Mouse (Mus musculus) Patski (cell line): ENCODE data around the gene Tlr5. TPM values are rescaled to one million over a fixed set of nuclear protein-coding genes. Genes with fewer than 3 reads are reported as not detected.

Source experiments
- ATAC-seq: fragments of 100-300 bp; one replicate; pipeline ENCODE4 v1.8.0; 2021
- CTCF ChIA-PET: fragments of 350-600 bp; sonication (Branson Sonifier 250); formaldehyde crosslinking; loops from one replicate; lab custom pipeline; 2022; ENCODE audit warnings: inconsistent platforms; lab: Charles Lee
- POLR2A ChIA-PET: fragments of 350-600 bp; sonication (Branson Sonifier 250); formaldehyde crosslinking; loops from one replicate; lab custom pipeline; 2022; ENCODE audit warnings: antibody characterized with exemption, inconsistent platforms; lab: Charles Lee
- DNase-seq: peaks from one replicate; pipeline ENCODE4 v3.0.0-alpha.2; 2011; ENCODE audit warnings: low read depth, low spot score
- H3K27me3 ChIP-seq: fragments of 371-371 bp; one replicate; pipeline ENCODE4 v1.5.1; 2021
- CTCF ChIP-seq: fragments of 100-300 bp; IDR thresholded peaks from one replicate; pipeline ENCODE4 v1.5.1; 2021
- in situ Hi-C: fragments of 300-500 bp; cut with MboI; formaldehyde crosslinking; loops from 3 replicates; pipeline ENCODE4 v1.11.1; 2018; ENCODE audit warnings: low pct_unique_long_range_greater_than_20kb, mixed read lengths
- polyA plus RNA-seq: library from polyadenylated mRNA; unstranded; gene quantifications from one replicate; pipeline ENCODE4 v1.2.3, GENCODE M21; 2021

Tlr5 gene
- polyA plus RNA-seq, 1 experiment from 2014 or later = not detected

DNA sequence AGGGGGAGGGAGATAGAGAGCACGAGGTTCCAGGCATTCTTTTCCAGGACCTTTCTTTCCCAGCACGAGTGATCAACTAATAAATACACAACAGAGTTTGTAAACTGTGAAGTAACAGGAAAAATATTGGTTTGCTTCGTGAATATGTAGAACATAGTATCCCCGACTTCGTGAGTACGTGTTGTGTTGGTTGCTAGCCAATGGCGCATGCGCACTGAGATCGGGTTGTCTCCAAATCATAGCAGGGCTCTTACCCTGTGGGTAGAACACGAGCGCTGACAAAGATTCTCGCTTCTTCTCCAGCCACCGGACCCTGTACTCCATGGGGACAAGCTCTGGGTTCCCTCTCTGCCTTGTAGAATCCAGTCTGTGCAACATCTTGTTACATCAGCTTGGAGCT, 33.2 kb downstream of the Tlr5 start:
- POLR2A ChIA-PET = no interaction called here
- DNase-seq (no peak), ATAC-seq (no peak)
- no peaks in the 10 kb centered on the region for H3K27me3 ChIP-seq
- CTCF ChIA-PET = no interaction called here
- in situ Hi-C loops = no loop called here
- TF ChIP-seq CTCF = no peak

- ATAC-seq (no peak), DNase-seq (no peak)
- H3K27me3 ChIP-seq = no peaks in the 10 kb centered on the region
- in situ Hi-C loops = no loop called here
- TF ChIP-seq CTCF = no peak
- POLR2A ChIA-PET = no interaction called here
- CTCF ChIA-PET = interaction anchor here (1.1 kb wide), 1 partner anchor 50 kb away, joined by 3 read pairs; no protein-coding TSS in a partner anchor
Observed at GRCm38 (mm10) chr1:182988646-182989045, 34.1 kb downstream of the Tlr5 start.

GRCm38 (mm10) chr1:182990092-182990762, 35.6 kb downstream of the Tlr5 start:
- ChIA-PET POLR2A (interaction anchor here (1.3 to 1.4 kb wide), 2 partner anchors 48 to 282 kb away, joined by 4 to 6 read pairs; no protein-coding TSS in a partner anchor), CTCF (interaction anchor here (1.4 to 2.5 kb wide), 9 partner anchors 8 to 430 kb away, joined by 3 to 47 read pairs (median 6); no protein-coding TSS in a partner anchor)
- DNase-seq (no peak), ATAC-seq (no peak)
- TF ChIP-seq CTCF = no peak
- no peaks in the 10 kb centered on the region for H3K27me3 ChIP-seq
- in situ Hi-C loops = no loop called here

- no peak for DNase-seq
- in situ Hi-C loops = no loop called here
- CTCF ChIA-PET = interaction anchor here (0.8 to 2.5 kb wide), 13 partner anchors 9 to 431 kb away, joined by 3 to 47 read pairs (median 4); partner anchors contain the start of gene Disp1
Observed at GRCm38 (mm10) chr1:182991002-182991778, 36.6 kb downstream of the Tlr5 start.

More at GRCm38 (mm10) chr1:182991002-182991778, 36.6 kb downstream of the Tlr5 start:
- no peak for TF ChIP-seq CTCF
- POLR2A ChIA-PET = interaction anchor here (1.3 to 1.4 kb wide), 2 partner anchors 47 to 281 kb away, joined by 4 to 6 read pairs; no protein-coding TSS in a partner anchor
- no peak for ATAC-seq
- H3K27me3 ChIP-seq = no peaks in the 10 kb centered on the region

Other genes starting within 250 kb of the Tlr5 start
- not detected for gene Ccdc185, start 205.6 kb upstream of the Tlr5 start, polyA plus RNA-seq
- gene Susd4, start 190.9 kb upstream of the Tlr5 start, polyA plus RNA-seq = 21.5 TPM